Comparison of ENCODE assay signal across 16 mouse cellular contexts in the genomic region with DNA sequence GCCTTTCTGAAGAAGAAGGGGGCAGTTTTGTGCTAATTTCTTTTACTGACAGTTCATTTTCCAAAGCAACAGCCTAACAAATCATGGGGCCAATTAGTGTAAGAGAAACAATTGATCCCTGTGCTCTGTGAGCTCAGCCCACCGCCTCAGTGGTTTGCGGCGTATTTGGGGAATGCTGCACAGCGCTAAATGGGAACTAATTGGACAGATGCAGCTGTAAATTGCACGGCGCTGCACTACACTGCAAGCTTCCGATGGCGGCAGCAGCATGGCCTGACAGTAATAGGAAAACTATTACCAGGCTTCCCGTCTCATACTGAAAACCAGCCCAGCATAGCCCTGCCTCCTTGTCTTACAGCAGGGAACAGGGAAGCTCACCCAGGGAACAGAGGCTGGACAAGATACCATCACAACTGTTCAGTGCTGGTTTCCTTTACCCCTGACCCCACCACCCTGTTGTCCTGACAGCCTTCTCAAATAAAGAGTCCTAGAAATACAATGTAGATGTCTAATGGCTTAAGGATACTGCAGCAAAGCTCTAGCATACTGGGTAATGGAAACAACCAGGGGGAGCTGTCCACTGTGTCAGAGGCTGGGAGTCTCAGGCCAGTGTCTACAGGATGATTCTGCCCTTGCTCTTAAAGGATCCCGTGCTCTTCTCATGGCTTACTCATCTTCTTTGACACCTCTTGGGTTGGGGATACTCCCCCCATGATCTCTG.
A peak's percentile ranks its signal among the peaks of the same experiment; 100 is the strongest.
DNase-seq lines count a peak whose midpoint lies in the region; ATAC-seq lines count a peak whose summit lies in the region.
"Had no signal": no experiment of that assay in that cellular context is flagged by ENCODE, and none has a peak within 500 bp of the region (broad histone marks: within the 10 kb centered on the region; RNA-seq: fewer than 3 reads in every experiment).

No protein-coding gene starts in this region.

- H3K4me3 ChIP-seq in hindbrain, embryonic 15.5 days: no peak overlapping the region
- no peak overlapping the region for H3K4me3 ChIP-seq in hindbrain, embryonic 11.5 days (ENCODE audit: low read depth, low read length)
- H3K4me3 ChIP-seq in embryonic facial prominence, embryonic 14.5 days (ENCODE audit: low read depth, low read length): no peak overlapping the region
- no peak overlapping the region for H3K4me3 ChIP-seq in neural tube, embryonic 13.5 days
- H3K4me3 ChIP-seq: left cerebral cortex, adult 2 months; liver, embryonic 12.5 days had no signal

- H3K9ac ChIP-seq in hindbrain, embryonic 15.5 days: no peak overlapping the region
- no peak overlapping the region for H3K9ac ChIP-seq in hindbrain, embryonic 11.5 days (ENCODE audit: low read depth, low read length)
- H3K9ac ChIP-seq in embryonic facial prominence, embryonic 14.5 days (ENCODE audit: low read depth, low read length): no peak overlapping the region
- H3K9ac ChIP-seq in neural tube, embryonic 13.5 days: no peak overlapping the region
- H3K9ac ChIP-seq: liver, embryonic 12.5 days had no signal

- H3K9me3 ChIP-seq in hindbrain, embryonic 15.5 days: no peaks in the 10 kb centered on the region
- no peaks in the 10 kb centered on the region for H3K9me3 ChIP-seq in hindbrain, embryonic 11.5 days (ENCODE audit: control insufficient read depth, low read length)
- no peaks in the 10 kb centered on the region for H3K9me3 ChIP-seq in embryonic facial prominence, embryonic 14.5 days (ENCODE audit: control insufficient read depth, low read length)
- no peaks in the 10 kb centered on the region for H3K9me3 ChIP-seq in neural tube, embryonic 13.5 days
- H3K9me3 ChIP-seq: liver, embryonic 12.5 days had no signal

- no peak for DNase-seq in hindbrain, embryonic 11.5 days (ENCODE audit: low spot score)
- DNase-seq in embryonic facial prominence, embryonic 14.5 days (ENCODE audit: low spot score): peak; percentile 16
- peak; percentile 25 for DNase-seq in forelimb bud, embryonic 11.5 days (ENCODE audit: low read depth, low spot score)
- DNase-seq in testis, postnatal 10 days (ENCODE audit: low spot score): no peak
- no peak for DNase-seq in left cerebral cortex, adult 9 months (ENCODE audit: low spot score in 2 of 2)
- DNase-seq: adrenal gland, postnatal 14 days; cerebellum, postnatal 14 days; kidney, adult 11 months; right cerebral cortex, postnatal 25 days; thymus, adult 18-20 months had no signal

- H3K27me3 ChIP-seq in hindbrain, embryonic 15.5 days: no peaks in the 10 kb centered on the region
- H3K27me3 ChIP-seq in hindbrain, embryonic 11.5 days (ENCODE audit: control insufficient read depth, insufficient read depth, low read length): no peaks in the 10 kb centered on the region
- no peaks in the 10 kb centered on the region for H3K27me3 ChIP-seq in embryonic facial prominence, embryonic 14.5 days (replicated peaks; ENCODE audit: control insufficient read depth, insufficient read depth, low read length)
- H3K27me3 ChIP-seq in neural tube, embryonic 13.5 days: no peaks in the 10 kb centered on the region
- H3K27me3 ChIP-seq: liver, embryonic 12.5 days had no signal

- no peak overlapping the region for H3K27ac ChIP-seq in hindbrain, embryonic 15.5 days (replicated peaks)
- H3K27ac ChIP-seq in hindbrain, embryonic 11.5 days (ENCODE audit: low read depth, low read length): no peak overlapping the region
- no peak overlapping the region for H3K27ac ChIP-seq in embryonic facial prominence, embryonic 14.5 days (replicated peaks; ENCODE audit: low read depth, low read length)
- no peak overlapping the region for H3K27ac ChIP-seq in neural tube, embryonic 13.5 days (replicated peaks)
- H3K27ac ChIP-seq: left cerebral cortex, adult 2 months; liver, embryonic 12.5 days had no signal

- no peaks in the 10 kb centered on the region for H3K36me3 ChIP-seq in hindbrain, embryonic 15.5 days
- no peaks in the 10 kb centered on the region for H3K36me3 ChIP-seq in hindbrain, embryonic 11.5 days (ENCODE audit: control insufficient read depth, insufficient read depth, low read length)
- H3K36me3 ChIP-seq in embryonic facial prominence, embryonic 14.5 days (ENCODE audit: control insufficient read depth, insufficient read depth, low read length): no peaks in the 10 kb centered on the region
- H3K36me3 ChIP-seq in neural tube, embryonic 13.5 days: no peaks in the 10 kb centered on the region
- H3K36me3 ChIP-seq: G1E; liver, embryonic 12.5 days had no signal

- ATAC-seq in hindbrain, embryonic 15.5 days (ENCODE audit: low FRiP score, low read depth): peak; percentile 59; the same call in 1 of the 2 replicates
- ATAC-seq in hindbrain, embryonic 11.5 days (ENCODE audit: low FRiP score): no peak
- ATAC-seq in embryonic facial prominence, embryonic 14.5 days (ENCODE audit: low read depth): no peak
- ATAC-seq in neural tube, embryonic 13.5 days (ENCODE audit: low read depth): peak; percentile 63
- ATAC-seq in megakaryocyte, adult 5-6 weeks (ENCODE audit: poor library complexity, severe bottlenecking): no peak
- ATAC-seq: liver, embryonic 12.5 days had no signal

- no peak overlapping the region for H3K4me2 ChIP-seq in hindbrain, embryonic 15.5 days
- H3K4me2 ChIP-seq in hindbrain, embryonic 11.5 days (replicated peaks; ENCODE audit: low read depth, low read length): no peak overlapping the region
- no peak overlapping the region for H3K4me2 ChIP-seq in embryonic facial prominence, embryonic 14.5 days (ENCODE audit: low read depth, low read length)
- H3K4me2 ChIP-seq in neural tube, embryonic 13.5 days: no peak overlapping the region
- H3K4me2 ChIP-seq: liver, embryonic 12.5 days had no signal

- WGBS in hindbrain, embryonic 15.5 days: 49% methylated on average over 10 of the region's 10 CpGs
- 85% methylated on average over 10 of the region's 10 CpGs for WGBS in hindbrain, embryonic 11.5 days
- WGBS in embryonic facial prominence, embryonic 14.5 days: 64% methylated on average over 10 of the region's 10 CpGs
- WGBS in neural tube, embryonic 13.5 days: 31% methylated on average over 10 of the region's 10 CpGs

- peaks cover 11% of the 10 kb centered on the region for H3K4me1 ChIP-seq in hindbrain, embryonic 15.5 days (replicated peaks)
- H3K4me1 ChIP-seq in hindbrain, embryonic 11.5 days (replicated peaks; ENCODE audit: control insufficient read depth, insufficient read depth, low read length): no peaks in the 10 kb centered on the region; the same call in 1 of the 2 replicates
- no peaks in the 10 kb centered on the region for H3K4me1 ChIP-seq in embryonic facial prominence, embryonic 14.5 days (ENCODE audit: control insufficient read depth, insufficient read depth, low read length)
- peaks cover 13% of the 10 kb centered on the region for H3K4me1 ChIP-seq in neural tube, embryonic 13.5 days (replicated peaks)
- H3K4me1 ChIP-seq: liver, embryonic 12.5 days had no signal

Comparison
In these comparisons a context has a peak if more than half of its experiments do, and no peak if none do; other contexts are left out.
1. ATAC-seq: peak in hindbrain, embryonic 15.5 days (single experiment) and neural tube, embryonic 13.5 days (single experiment); none in hindbrain, embryonic 11.5 days (single experiment), embryonic facial prominence, embryonic 14.5 days (single experiment) and megakaryocyte, adult 5-6 weeks (single experiment).
2. DNase-seq: peak in embryonic facial prominence, embryonic 14.5 days (single experiment) and forelimb bud, embryonic 11.5 days (single experiment); none in hindbrain, embryonic 11.5 days (single experiment), testis, postnatal 10 days (single experiment) and left cerebral cortex, adult 9 months (0 of 2).